Mouse (Mus musculus): ENCODE results near the gene Capn11.
"Not testable (repeated sequence)": the region's sequence is repeated elsewhere in the genome, so short reads cannot be mapped to it uniquely, and the experiment has no call there.

Gene Capn11

GRCm38 (mm10) chr17:45628885-45629855 lies 30.0 kb downstream of the Capn11 start:
- no peak for ATAC-seq (ENCODE audit: low TSS enrichment)

- ATAC-seq (ENCODE audit: low TSS enrichment) = no peak
These were observed 31.0 kb downstream of the Capn11 start for GRCm38 (mm10) chr17:45628160-45628559.

- peak; percentile 74 for ATAC-seq (ENCODE audit: low TSS enrichment)
These were observed 32.5 kb downstream of the Capn11 start for GRCm38 (mm10) chr17:45626577-45627134.

GRCm38 (mm10) chr17:45623425-45623824 lies 35.7 kb downstream of the Capn11 start:
- ATAC-seq (ENCODE audit: low TSS enrichment) = not testable (repeated sequence)

- ATAC-seq (ENCODE audit: low TSS enrichment) = no peak
These were observed 39.5 kb downstream of the Capn11 start for GRCm38 (mm10) chr17:45619386-45620256.

GRCm38 (mm10) chr17:45618941-45619385 lies 40.2 kb downstream of the Capn11 start:
- ATAC-seq (ENCODE audit: low TSS enrichment) = no peak

GRCm38 (mm10) chr17:45617655-45618054 lies 41.5 kb downstream of the Capn11 start:
- ATAC-seq (ENCODE audit: low TSS enrichment) = no peak

GRCm38 (mm10) chr17:45616679-45617078 lies 42.4 kb downstream of the Capn11 start:
- ATAC-seq (ENCODE audit: low TSS enrichment) = no peak

GRCm38 (mm10) chr17:45616046-45616650 lies 43.0 kb downstream of the Capn11 start:
- ATAC-seq (ENCODE audit: low TSS enrichment) = no peak

- no peak for ATAC-seq (ENCODE audit: low TSS enrichment)
These were observed 46.2 kb downstream of the Capn11 start for GRCm38 (mm10) chr17:45612921-45613320.

GRCm38 (mm10) chr17:45612008-45612407 lies 47.1 kb downstream of the Capn11 start:
- no peak for ATAC-seq (ENCODE audit: low TSS enrichment)

GRCm38 (mm10) chr17:45610144-45610866 lies 48.8 kb downstream of the Capn11 start:
- no peak for ATAC-seq (ENCODE audit: low TSS enrichment)

GRCm38 (mm10) chr17:45608396-45608795 lies 50.7 kb downstream of the Capn11 start:
- ATAC-seq (ENCODE audit: low TSS enrichment) = no peak

- ATAC-seq (ENCODE audit: low TSS enrichment) = no peak
These were observed 51.9 kb downstream of the Capn11 start for GRCm38 (mm10) chr17:45606992-45607879.

- ATAC-seq (ENCODE audit: low TSS enrichment) = no peak
These were observed 56.1 kb downstream of the Capn11 start for GRCm38 (mm10) chr17:45602984-45603383.

GRCm38 (mm10) chr17:45601877-45602304 lies 57.2 kb downstream of the Capn11 start, which contains the start of gene Mymx:
Mymx (minus strand) TSS chr17:45602102.
- no peak for ATAC-seq (ENCODE audit: low TSS enrichment)

- no peak for ATAC-seq (ENCODE audit: low TSS enrichment)
These were observed 57.8 kb downstream of the Capn11 start for GRCm38 (mm10) chr17:45601325-45601724.

- ATAC-seq (ENCODE audit: low TSS enrichment) = no peak
These were observed 58.9 kb downstream of the Capn11 start for GRCm38 (mm10) chr17:45600267-45600666.

GRCm38 (mm10) chr17:45599446-45600242 lies 59.5 kb downstream of the Capn11 start, which contains the start of gene Slc29a1:
Slc29a1 (minus strand) TSS chr17:45599606.
- ATAC-seq (ENCODE audit: low TSS enrichment) = no peak
